Mouse (Mus musculus) monocyte, adult 5-6 weeks (primary cell): Measurements from ENCODE around the gene Plekhh2. TPM values are rescaled to one million over a fixed set of nuclear protein-coding genes. Genes with fewer than 3 reads are reported as not detected.

Source experiments
- ATAC-seq: fragments of 153-309, 156-312 bp; replicated peaks from 2 replicates; pipeline ENCODE4 v1.8.0; 2017; ENCODE audit warnings: mild to moderate bottlenecking; ENCODE audit not compliant: low TSS enrichment, insufficient number of reproducible peaks, severe bottlenecking, poor library complexity, low FRiP score
- total RNA-seq: library from RNA; stranded (forward); fragments of 200-1000, 200-491, 200-594 nt; gene quantifications from 3 replicates; pipeline ENCODE4 v1.2.3, GENCODE M21; 2017

Plekhh2 gene
- total RNA-seq, 1 experiment from 2014 or later, result not detected

DNA sequence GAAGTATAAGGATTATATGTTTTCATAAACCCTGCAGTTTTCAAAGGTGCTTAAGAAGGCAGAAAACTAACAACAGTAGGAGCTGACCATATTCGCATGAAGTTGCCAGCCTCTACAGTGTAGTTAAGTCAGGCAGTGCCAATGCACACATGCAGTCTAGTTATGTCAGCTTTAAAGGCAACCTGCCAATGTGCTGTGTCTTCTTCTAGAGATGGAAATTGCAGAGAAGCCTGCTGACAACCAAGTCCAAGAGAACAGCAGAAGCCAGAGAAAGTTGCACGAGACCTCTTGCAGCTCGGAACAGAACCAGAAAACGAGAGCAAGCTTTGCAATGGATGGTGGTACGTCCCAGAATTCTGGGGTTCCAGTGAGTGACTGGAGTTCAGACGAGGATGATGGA lies 54.1 kb downstream of the Plekhh2 start:
- no peak for ATAC-seq

DNA sequence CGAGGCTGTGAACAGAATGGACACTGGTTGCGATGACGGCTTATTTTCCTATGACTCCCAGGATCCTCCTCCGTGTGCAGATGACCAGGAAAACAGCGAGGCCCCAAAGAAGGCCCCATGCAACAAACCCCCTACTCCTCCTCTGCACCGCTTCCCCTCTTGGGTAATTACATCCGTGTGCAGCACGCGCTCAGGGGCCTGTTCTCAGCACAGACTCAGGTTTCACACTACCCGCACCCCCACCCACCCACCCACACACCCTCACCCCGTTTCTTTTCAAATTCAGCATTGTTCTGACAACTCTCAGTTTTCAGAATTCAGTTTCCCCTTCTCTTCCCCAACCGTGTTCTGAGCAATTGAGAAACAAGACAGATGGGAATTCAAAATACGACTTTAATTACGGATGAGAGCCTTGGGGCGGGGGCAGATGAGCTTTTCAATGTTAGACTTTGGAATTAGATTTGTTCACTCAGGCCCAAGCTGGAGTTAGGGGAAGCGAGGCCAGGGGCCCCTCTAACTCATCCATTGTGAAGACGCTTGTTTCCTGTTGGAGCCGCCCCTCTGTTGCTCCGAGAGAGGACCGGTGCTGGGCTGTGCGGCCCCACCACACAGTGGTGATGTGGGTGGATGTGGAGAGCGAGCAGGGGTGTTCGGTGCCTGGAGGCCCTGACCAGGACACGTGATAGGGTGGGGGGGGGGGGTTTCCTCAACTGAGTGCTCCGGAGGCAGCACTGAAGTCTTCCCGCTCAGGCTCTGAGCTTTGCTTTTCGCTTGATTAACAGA lies 55.3 kb downstream of the Plekhh2 start:
- no peak for ATAC-seq

DNA sequence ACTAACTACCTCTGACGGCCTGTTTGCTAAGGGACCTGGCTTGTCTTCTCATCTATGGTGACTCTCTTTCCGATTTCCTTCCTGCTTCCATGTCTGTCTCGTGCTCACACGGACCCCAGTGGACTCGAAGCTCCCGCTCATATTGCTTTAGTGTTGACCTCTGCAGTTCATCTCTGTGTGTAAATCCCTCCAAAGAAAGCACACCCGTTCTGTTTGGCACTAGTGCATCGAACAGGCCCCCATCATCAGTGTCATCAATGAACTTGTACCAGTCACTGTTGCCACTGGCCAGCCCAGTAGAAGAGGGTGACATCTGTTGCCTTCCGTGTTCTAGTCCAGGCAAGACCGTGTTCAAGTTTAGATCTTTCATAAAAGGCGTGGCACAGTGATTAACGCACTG lies 57.1 kb downstream of the Plekhh2 start:
- no peak for ATAC-seq

DNA sequence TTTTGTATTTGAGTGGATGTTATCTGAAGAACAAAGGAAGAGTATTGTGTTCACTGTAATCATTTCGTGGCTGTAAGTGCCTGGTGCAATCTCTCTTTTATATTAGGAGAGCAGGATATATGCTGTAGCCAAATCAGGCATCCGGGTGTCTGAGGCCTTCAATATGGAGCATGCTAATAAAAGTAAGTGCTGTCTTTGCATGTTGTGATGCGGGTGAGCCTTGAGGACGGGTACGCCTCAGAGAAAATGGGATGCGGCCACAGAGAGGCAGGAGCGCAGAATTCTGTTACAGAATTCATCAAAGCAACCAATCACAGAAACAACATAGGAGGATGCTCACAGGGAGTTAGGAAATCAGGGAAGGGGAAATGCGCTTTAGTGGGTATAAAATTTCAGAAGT lies 58.1 kb downstream of the Plekhh2 start:
- no peak for ATAC-seq

DNA sequence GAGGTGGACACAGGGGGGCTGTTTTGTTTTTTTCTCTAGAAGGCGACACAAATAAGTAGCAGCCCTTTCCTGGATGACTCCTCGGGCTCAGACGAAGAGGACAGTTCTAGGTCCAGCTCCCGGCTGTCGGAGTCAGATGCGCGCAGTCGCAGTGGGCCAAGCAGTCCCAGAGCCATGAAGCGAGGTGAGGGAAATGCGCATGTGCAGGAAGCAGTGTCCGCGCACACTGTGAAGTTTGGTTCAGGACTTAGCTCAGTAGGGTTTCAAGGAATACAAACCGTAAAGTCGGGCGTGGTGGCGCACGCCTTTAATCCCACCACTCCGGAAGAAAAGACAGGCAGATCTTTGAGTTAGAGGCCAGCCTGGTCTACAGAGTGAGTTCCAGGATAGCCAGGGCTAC lies 59.9 kb downstream of the Plekhh2 start:
- no peak for ATAC-seq

DNA sequence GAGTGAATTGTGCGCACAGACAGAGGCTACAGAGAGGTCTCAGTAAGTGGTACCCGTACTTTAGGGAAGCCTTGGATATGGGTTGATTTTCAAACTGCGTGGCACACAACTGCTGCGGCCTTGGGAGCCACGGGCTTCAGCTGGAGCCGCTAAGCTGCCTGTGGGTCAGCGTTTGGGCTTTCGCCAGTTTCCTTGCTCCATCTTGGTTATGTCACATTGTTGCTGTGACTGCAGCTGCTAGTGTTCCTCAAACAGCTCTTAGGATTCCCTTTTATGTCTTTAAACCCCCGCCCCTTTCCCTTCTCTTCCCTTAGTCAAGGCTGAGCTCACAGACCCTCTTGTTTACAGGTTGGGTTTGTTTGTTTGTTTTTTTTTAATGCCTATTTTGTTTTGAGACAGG lies 61.6 kb downstream of the Plekhh2 start:
- ATAC-seq, result no peak

DNA sequence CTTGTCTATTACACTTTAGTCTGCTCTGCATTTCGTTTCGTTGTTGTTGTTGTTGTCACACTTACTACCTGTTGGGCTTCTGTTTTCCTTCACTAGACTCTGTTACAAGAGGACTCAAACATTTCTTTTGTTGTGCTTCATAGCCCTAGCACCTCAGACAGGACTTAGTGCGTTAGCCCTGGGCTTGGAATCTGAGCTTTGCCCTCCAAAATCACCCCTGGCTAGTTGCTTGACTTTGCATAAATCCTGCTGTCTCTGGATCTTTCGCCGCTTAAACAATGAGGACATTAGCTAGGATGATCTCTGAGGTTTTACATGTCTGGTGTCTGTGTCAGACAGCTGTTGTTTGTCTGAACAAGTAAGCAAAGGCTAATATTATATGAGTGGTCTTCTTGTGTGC lies 62.2 kb downstream of the Plekhh2 start:
- no peak for ATAC-seq

DNA sequence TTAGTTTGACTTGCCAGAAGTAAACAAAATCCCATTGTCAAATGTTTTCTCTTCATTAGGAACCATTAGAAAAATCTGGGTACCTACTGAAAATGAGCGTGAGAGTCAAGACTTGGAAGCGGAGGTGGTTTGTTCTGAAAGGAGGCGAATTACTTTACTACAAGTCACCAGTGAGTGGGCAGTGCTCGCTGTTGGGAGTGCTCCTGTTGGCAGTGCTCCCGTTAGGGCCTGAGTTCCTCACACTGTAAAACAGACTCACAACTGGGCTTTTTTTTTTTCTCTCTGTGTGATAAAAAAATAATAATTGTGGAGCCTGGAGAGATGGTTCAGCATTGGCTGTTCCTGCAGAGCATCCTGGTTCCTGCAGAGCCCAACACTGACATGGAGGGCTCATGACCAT lies 63.4 kb downstream of the Plekhh2 start:
- ATAC-seq, result no peak

DNA sequence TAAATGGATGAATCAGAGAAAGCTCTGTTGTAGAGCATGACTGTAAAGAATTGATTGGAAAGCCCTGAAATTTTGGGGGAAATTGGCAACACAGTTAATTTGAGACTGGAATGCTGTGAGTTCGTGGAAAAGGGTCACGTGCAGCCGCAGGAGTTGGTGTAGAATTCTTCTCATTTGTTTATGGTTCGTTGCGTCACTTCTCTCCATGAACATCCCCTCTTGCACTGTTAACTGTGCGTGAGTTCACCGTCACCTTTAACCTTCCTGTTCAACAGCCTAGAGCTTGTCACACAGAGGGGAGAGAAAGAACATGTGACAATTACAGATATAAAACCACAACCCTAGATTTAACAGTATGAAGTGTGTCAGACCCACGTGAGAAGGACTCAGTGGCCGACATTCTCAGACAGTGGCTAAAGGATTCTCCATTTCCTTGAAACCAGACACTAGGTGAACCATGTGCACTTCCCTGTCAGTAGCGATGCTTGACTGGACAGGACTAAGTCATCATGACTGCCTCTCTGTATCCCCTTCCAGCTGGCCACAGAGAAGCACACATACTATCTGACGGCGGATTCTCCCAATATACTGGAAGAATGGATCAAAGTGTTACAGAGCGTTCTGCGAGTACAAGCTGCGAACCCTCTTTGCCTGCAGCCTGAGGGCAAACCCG lies 65.1 kb downstream of the Plekhh2 start:
- ATAC-seq, result no peak

DNA sequence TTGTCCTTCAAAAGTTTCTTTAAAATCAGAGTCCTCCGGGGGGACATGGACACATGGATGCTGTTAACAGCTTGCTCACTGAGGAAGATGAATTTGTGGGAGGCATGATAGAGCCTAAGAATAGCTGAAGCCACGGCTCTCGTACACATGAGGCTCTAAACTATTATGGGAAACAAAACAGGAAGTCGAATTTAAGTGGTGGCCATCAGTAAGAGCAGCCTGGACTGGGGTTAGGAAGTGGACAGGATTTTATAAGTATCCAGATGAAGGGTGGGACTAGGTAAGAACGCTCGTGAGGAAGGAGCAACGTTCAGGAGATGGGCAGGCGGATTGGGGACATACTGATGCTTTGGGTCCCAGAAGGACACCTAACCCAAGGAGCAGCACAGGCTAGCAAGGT lies 67.6 kb downstream of the Plekhh2 start:
- no peak for ATAC-seq

DNA sequence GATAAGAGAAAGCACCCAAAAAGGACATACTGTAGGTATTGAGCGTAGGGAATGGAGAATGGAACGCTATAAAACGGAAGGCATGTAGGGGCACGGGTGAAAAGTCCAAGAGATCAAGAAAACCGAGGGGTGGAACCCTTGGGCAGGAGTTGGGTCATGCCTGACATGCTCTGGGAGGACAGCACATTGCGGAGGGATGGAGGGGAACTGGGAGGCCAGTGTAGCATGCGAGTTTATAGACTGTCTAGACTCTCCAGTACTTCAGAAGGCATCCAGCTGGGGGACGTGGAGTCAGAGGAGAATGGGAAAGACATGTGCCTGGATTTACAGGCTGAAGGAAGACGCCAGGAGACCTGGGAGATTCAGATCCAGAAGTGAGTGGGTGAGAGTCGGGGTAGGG lies 68.1 kb downstream of the Plekhh2 start:
- ATAC-seq, result no peak

DNA sequence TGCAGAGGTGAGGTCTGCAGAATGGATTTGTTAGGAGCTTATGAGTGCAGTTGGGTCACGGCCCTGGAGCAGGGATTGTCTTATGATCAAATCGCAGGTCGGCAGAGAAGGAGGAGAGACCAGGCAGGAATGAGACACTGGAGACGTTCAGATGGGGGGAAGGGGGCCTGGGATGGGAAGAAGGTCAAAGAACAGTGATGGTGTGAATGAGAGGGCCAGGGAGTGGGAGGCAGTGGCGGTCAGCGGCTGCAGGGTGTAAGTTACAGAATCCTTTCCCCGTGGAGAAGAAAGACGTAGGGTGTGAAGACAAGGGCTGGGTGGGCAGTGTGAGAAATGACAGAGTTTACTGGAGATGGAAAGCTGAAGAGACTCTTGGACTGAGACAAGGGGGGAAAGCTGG lies 69.1 kb downstream of the Plekhh2 start:
- ATAC-seq, result no peak

DNA sequence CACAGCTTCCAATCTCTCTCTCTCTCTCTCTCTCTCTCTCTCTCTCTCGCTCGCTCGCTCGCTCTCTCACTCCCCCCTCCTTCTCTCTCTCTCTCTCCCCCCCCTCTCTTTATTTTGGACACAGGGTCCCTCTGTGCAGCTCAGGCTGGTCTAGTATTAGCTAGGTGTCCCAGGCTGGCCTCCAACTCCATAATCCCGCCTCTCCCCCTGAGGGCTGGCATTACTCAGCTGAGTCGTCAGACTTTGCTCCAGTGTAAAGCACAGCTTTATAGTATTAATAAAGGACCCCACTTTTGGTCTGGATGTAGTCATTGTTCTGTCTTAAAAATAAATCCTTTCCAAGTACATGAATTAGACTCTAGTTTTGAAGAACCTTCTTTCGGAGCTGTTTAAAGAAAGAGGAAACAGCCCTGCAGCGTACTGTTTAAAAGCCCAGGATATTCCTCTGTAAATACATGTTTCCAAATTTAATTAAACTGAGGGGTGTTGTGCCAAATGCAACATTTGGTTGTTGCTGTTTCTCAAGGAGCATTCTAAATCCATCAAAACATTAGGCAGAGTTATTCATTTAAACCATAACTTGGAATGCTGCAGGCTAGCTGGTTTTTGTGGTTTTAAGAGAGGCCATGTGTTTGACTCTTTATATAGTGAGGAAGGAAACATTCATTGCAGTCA lies 70.2 kb downstream of the Plekhh2 start:
- ATAC-seq, result no peak

DNA sequence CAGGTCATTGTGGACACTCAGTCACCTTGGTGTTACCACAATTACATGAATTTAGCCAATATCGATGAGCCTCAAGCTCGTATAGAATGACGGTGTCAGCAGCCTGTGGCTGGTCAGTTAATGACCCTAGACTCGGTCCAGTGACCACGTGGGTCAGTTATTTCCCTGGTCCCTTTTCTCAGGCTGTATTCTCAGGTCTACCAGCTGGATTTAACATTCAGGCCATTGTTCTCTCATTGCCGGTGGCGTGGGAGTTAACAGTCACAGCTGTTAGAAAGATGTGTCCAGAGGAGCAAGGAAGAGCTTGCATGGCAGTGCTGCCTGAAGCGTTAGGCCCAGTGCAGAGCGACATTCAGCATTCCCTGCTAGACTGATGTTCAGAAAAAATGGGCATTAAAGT lies 72.4 kb downstream of the Plekhh2 start:
- ATAC-seq, result no peak

DNA sequence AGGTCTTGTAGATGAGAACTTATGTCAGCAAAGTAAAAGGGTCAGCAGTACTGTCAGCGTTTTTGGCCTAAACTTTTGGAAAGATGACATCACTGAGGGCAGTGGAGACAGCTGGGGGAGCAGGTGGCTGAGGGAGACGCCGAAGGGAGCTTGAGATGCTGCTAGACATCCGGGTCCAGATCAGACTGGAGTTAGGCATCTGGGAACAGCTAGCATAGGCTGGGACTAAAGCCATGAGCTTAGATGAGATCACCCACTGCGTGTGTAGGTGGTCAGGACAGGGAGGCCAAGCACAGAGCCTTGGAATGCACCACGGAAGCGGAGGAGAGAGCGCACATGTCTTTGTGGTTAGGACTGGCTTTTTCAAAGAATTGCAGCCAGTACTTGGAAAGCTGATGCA lies 73.4 kb downstream of the Plekhh2 start:
- ATAC-seq, result no peak

DNA sequence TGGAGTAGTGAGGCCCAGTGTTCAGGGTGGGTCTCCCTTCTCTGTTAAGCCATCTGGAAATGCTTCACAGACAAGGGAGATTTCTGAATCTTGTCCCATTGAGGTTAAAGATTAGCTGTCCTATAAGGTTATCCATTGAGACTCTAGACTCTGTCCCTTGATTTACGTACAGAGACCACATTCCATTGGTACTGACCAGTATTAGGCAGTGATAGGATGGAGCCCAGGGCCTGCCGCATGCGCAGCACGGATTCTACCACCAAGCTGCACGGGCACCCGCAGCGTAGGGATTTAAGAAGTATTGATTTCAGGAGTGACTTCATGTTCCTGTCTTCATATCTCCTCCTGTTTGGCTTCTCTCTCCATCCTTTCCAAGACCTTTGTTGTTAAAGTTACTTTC lies 78.4 kb downstream of the Plekhh2 start:
- ATAC-seq, result no peak

DNA sequence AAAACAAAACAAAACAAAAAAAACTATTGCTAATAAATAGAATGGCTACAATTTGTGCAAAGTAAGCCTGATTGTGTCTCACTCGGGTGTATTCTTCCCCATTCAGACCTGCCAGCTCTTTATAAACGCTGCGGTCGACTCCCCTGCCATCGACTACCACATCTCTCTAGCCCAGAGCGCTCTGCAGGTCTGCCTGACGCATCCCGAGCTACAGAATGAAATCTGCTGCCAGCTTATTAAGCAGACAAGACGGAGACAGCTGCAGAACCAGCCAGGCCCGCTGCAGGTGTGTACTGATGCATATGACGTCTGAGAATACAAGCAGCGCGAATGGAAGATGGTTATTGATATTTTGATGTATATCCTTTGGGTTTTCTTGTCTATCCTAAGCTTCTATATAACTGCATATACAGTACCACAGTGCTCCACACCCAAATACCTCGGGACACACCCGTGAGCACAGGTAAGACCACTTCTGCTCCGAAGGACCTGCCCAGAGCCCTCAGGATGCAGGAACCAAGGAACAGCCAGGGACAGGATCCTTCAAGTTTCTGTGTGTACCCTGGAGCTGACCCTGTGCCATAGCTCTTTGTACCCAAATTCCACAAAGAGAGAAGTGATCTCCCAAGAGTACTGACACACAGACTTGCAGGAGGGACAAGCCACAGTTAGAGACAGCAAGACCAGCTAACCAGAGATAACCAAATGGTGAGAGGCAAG lies 79.9 kb downstream of the Plekhh2 start:
- no peak for ATAC-seq

DNA sequence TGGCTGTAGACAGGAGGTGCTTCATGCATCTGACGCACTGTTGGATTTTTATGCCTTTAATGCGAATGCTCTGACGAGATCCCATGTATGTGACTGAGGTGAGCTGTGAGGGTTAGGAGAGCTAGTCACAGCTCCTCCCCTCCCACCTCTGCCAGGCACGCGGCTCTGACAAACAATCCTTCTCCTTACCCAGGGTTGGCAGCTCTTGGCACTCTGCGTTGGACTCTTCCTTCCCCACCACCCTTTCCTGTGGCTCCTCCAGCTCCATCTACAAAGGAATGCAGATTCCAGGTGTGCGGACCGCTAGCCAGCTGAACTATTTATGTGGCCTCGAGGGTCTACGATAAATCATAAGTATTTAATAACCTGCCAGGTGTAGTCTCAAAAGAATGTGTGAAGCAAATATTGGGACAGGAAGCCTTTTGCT lies 84.3 kb downstream of the Plekhh2 start:
- ATAC-seq, result no peak

DNA sequence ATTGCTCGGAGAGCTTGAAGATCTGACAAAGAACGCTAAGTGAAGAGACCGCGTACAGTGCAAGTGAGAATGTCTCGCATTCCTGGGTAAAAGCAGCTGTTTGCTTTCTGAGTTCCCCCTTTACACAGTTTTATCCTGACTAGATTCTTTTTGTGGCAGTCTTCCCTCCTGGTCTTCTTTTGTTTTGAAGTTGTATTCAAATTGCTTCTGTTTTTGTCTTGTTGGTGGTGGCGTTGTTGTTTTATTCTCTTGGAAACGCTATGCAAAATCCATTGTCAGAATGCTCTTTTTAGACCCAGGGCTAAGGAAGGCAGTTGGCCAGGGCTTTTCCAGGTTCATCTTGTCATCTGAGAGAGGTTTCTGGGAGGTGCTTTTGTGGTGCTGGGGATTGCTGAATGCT lies 84.8 kb downstream of the Plekhh2 start:
- no peak for ATAC-seq
